Mouse (Mus musculus) testis, adult 2 months (tissue): ENCODE data around the gene Agfg1. TPM values are rescaled to one million over a fixed set of nuclear protein-coding genes. Genes with fewer than 3 reads are reported as not detected.

Source experiments
- H3K27ac ChIP-seq: fragments of 200-500 bp; 2 replicates; pipeline ENCODE4 v1.5.1; 2012; ENCODE audit warnings: low read depth, low read length; ENCODE audit not compliant: control insufficient read depth, insufficient read depth
- H3K27me3 ChIP-seq: fragments of 200-500 bp; 2 replicates; pipeline ENCODE4 v1.6.1; 2012; ENCODE audit warnings: mild to moderate bottlenecking, low read length, moderate library complexity; ENCODE audit not compliant: control insufficient read depth, insufficient read depth
- H3K36me3 ChIP-seq: fragments of 200-500 bp; 2 replicates; pipeline ENCODE4 v1.6.1; 2012; ENCODE audit warnings: mild to moderate bottlenecking, low read length; ENCODE audit not compliant: control insufficient read depth, insufficient read depth
- H3K4me1 ChIP-seq: fragments of 200-500 bp; 2 replicates; pipeline ENCODE4 v1.6.1; 2012; ENCODE audit warnings: low read length; ENCODE audit not compliant: control insufficient read depth, insufficient read depth
- H3K4me3 ChIP-seq: fragments of 200-500 bp; 2 replicates; pipeline ENCODE4 v1.5.1; 2012; ENCODE audit warnings: low read depth, mild to moderate bottlenecking, low read length, moderate library complexity, mixed read lengths; ENCODE audit not compliant: control insufficient read depth
- CTCF ChIP-seq: fragments of 200-500 bp; IDR thresholded peaks from 2 replicates; pipeline ENCODE4 v1.5.1; 2012; ENCODE audit warnings: low read depth, mild to moderate bottlenecking, inconsistent platforms, low read length, moderate library complexity; ENCODE audit not compliant: control insufficient read depth, insufficient read depth, insufficient replicate concordance
- POLR2A ChIP-seq: fragments of 200-500 bp; IDR thresholded peaks from 2 replicates; pipeline ENCODE4 v1.6.1; 2012; ENCODE audit warnings: low read depth, mild to moderate bottlenecking, inconsistent platforms, low read length, moderate library complexity; ENCODE audit not compliant: control insufficient read depth
- polyA plus RNA-seq: library from polyadenylated mRNA; depleted of rRNA; stranded (reverse); fragments of >200 nt; gene quantifications from 2 replicates; pipeline ENCODE4 v1.2.3, GENCODE M21; 2012

Agfg1 gene
- polyA plus RNA-seq, 1 experiment = 150 TPM

DNA sequence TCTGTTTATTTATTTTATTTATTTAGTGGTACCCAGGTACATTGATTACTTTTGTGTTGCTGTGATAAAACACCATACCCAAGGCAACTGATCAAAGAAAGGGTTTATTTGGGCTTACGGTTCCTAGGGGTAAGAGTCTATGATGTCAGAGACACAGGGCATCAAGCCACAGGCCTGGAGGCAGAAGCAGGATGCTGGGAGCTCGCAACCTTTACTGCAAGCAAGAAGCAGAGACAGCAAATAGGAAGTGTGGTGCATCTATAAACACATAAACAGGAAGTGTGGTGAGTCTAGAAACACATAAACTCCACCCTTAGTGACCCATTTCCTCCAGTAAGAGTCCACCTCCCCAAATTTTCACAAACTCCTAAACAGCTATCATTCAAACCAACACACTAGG is 5.8 kb upstream of the Agfg1 start:
- Histone ChIP-seq H3K36me3 (no peaks in the 10 kb centered on the region), H3K27ac (no peak overlapping the region), H3K4me3 (no peak overlapping the region), H3K4me1 (no peaks in the 10 kb centered on the region), H3K27me3 (no peaks in the 10 kb centered on the region)
- TF ChIP-seq POLR2A = no peak
- TF ChIP-seq CTCF = no peak

GRCm38 (mm10) chr1:82834572-82834971 is 4.7 kb upstream of the Agfg1 start:
- Histone ChIP-seq H3K4me3 (no peak overlapping the region), H3K36me3 (no peaks in the 10 kb centered on the region), H3K27me3 (no peaks in the 10 kb centered on the region), H3K4me1 (peaks cover 4% of the 10 kb centered on the region; the same call in 1 of the 2 replicates), H3K27ac (no peak overlapping the region)
- TF ChIP-seq CTCF = no peak
- TF ChIP-seq POLR2A = no peak

- no peak for TF ChIP-seq CTCF
- no peak for TF ChIP-seq POLR2A
- Histone ChIP-seq H3K4me3 (no peak overlapping the region), H3K27me3 (no peaks in the 10 kb centered on the region), H3K27ac (no peak overlapping the region), H3K4me1 (peaks cover 4% of the 10 kb centered on the region; the same call in 1 of the 2 replicates), H3K36me3 (no peaks in the 10 kb centered on the region)
Measured at GRCm38 (mm10) chr1:82836342-82837217, 2.7 kb upstream of the Agfg1 start.

- TF ChIP-seq CTCF = no peak
- peak; percentile 30; the same call in 1 of the 2 replicates for TF ChIP-seq POLR2A
- H3K4me1 ChIP-seq = peaks cover 4% of the 10 kb centered on the region; the same call in 1 of the 2 replicates
Measured at GRCm38 (mm10) chr1:82837579-82837978, 1.7 kb upstream of the Agfg1 start.

DNA sequence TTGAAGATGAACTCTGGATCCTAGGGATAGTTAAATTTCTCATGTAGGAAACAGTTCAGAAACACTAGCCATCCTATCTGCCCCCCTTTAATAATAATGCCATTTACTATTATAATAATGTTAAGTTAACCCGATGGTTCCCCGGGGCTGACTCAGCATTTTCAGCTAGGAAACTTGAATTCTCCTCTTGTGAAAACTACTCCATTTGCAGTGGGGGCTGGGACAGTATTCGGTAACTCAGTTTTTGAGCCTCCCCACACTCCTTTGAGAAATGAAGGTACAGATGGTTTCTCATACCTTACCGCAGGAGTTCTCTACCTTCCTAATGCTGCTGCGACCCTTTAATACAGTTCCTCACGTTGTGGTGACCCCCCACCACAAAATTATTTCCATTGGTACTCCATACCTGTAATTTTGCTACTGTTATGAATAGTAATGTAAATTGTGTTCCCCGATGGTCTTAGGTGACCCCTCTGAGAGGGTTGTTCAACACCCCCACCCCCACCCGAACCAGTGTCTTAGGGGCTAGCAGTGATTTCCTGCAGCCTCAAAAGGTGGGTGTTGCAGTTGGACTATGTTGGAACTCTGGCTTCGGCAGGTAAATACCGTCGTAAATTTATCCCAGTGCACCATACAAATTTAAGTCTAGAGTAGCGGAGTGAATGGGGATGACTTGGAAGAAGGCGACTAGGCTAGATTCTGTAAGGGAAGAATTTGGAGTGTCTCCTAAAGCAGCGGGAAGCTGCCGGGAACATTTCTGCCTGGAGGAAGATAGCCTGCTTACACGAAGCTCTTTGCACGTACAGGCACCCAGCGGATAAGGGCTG is 601 bp upstream of the Agfg1 start:
- Histone ChIP-seq H3K36me3 (no peaks in the 10 kb centered on the region), H3K27ac (0 out of 2 replicates have a peak overlapping the region, but pooled peaks have one; percentile 1), H3K27me3 (no peaks in the 10 kb centered on the region), H3K4me3 (peak overlapping the region; percentile 88), H3K4me1 (peaks cover 4% of the 10 kb centered on the region; the same call in 1 of the 2 replicates)
- TF ChIP-seq POLR2A (no peak), CTCF (no peak)

More at GRCm38 (mm10) chr1:82837579-82837978, 1.7 kb upstream of the Agfg1 start:
- H3K36me3 ChIP-seq = no peaks in the 10 kb centered on the region
- H3K27me3 ChIP-seq = no peaks in the 10 kb centered on the region
- H3K4me3 ChIP-seq = no peak overlapping the region
- H3K27ac ChIP-seq = peak overlapping the region; percentile 37; the same call in 1 of the 2 replicates

DNA sequence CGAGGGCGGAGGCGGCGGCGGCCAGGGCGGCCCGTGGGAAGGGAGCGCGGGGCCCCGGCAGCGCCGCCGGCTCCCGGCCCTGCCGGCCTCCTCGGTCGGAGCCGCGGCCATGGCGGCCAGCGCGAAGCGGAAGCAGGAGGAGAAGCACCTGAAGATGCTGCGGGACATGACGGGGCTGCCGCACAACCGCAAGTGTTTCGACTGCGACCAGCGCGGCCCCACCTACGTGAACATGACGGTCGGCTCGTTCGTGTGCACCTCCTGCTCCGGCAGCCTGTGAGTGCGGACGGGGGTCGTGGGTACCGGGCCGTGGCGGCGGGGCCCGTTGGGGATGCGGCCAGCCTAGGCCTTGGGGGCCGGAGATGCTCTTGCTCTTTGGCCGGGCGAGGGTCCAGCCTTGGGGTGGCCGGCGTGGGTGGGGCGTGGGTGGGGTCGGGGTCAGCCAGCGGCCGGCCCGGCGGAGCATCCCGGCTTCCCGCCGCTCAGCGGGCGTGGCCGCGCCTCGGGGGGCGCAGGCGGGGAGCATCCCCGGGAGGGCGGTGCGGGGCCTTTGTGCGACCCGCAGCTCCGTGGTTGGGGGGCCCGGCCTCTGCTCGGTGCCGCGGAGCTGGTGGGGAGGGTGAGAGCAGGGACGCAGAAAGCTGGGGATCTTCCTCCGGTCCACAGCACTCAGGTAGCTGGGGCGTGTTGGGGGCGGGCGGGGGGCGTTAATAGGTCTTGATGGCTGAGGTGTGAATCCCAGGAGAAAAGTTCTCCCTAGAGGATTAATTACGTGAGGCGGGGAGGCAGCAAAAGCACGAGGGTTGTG is 535 bp downstream of the Agfg1 start:
- peaks cover 6% of the 10 kb centered on the region; the same call in 1 of the 2 replicates for H3K4me1 ChIP-seq
- H3K4me3 ChIP-seq = peak overlapping the region; percentile 88
- peak overlapping the region; percentile 78 for H3K27ac ChIP-seq
- H3K27me3 ChIP-seq = no peaks in the 10 kb centered on the region
- no peaks in the 10 kb centered on the region; the same call in 1 of the 2 replicates for H3K36me3 ChIP-seq
- peak; percentile 20; the same call in 1 of the 2 replicates for TF ChIP-seq POLR2A
- no peak for TF ChIP-seq CTCF
